Mouse (Mus musculus) cortical plate, adult 2 months (tissue): ENCODE data around the gene Jade3.

Experiments used
- CTCF ChIP-seq: fragments of 200-500 bp; IDR thresholded peaks from 2 replicates; pipeline ENCODE4 v1.5.1; 2011; ENCODE audit warnings: mild to moderate bottlenecking, control low read depth, low read length; ENCODE audit not compliant: insufficient read depth; ENCODE audit errors: extremely low read depth
- POLR2A ChIP-seq: fragments of 200-500 bp; IDR thresholded peaks from 2 replicates; pipeline ENCODE4 v1.6.1; 2011; ENCODE audit warnings: mild to moderate bottlenecking, low read length, control low read depth; ENCODE audit not compliant: insufficient read depth; ENCODE audit errors: extremely low read depth

DNA sequence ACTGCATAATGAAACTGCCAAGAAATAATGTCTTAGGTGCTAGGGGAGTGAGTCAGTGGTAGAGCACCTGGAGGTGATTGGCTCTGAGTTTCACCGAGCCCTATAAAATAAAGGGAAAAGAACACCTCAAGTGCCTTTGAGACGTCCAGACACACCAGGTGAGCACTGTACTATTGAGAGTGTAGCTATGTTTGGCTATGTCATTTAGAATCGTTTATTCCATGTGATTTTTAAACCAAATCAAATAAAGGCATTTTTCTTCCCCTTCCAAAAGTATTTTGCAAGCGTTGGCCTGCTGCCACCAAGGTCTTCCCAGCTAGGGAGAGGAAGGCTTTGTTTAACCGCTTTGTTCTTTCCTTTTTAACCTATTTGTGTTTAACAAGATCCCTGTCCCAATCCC, 122.1 kb downstream of the Jade3 start:
- TF ChIP-seq CTCF (no peak), POLR2A (no peak)
